Mouse (Mus musculus): ENCODE measurements around the gene Klk1b22. TPM values are rescaled to one million over a fixed set of nuclear protein-coding genes. Genes with fewer than 3 reads are reported as not detected.
"Not testable (repeated sequence)": the region's sequence is repeated elsewhere in the genome, so short reads cannot be mapped to it uniquely, and the experiment has no call there.

Klk1b22 gene
- total RNA-seq (2021): not detected
- long read RNA-seq, experiment 1: 0 reads
- long read RNA-seq, experiment 2: 0 reads

DNA sequence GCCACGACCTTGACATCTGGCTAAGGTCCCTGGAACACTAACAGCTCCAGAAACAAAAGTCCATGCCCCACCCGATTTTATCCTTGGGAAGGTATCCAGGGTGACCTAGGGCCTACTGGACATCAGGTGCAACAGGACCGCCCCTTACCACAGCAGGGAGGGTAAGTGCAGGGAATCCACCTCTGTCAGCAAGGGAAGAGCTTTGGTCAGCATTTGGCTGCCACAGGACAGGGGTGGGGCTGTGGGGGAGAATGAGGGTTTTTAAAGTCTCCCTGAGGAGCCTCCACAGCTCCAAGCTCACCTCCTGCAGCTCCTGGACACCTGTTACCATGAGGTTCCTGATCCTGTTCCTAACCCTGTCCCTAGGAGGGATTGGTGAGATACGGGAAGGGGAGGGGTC, at the start of gene Klk1b22:
TSS of gene Klk1b22 (plus strand) at position 301 of the 400 bp plus-strand sequence.
- no peak for DNase-seq

DNA sequence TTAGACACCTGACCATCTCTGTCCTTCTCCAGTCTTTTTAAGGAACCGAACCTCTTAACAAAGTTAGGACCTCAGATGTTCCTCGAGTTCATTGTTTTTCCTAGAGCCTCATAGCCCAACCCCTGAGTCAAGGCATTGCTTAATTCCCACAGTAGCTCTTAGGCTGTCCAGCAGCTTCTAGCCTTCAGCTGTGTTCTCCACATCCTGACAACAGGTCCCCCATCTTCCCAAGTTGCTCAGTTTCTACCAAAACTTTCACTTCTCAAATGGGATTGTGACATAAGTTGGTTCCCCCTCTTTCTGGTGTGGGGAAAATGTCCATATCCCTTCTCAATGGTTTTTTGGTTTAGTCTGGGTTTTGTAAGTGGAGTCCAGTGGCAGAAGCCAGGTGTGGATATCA, 40.4 kb upstream of the Klk1b22 start:
- DNase-seq: no peak

DNA sequence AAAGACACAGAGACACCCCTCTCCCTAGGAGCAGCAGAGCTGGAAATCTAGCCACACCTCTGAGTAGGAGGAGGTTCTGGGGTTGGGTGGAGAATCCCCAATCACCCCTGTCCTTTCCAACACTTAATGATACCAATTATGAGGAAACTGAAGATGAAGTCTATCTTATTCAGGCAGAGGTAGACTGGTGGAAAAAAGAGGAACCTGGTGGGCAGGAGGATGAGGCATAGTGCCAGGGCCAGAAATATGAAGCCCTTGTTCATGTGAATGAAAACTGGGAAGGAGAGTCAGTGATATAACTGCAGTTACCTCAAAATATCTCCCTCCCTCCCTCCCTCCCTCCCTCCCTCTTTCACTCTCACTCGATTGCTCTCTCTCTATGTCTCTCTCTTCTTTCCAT, 34.8 kb upstream of the Klk1b22 start:
- no peak for DNase-seq

DNA sequence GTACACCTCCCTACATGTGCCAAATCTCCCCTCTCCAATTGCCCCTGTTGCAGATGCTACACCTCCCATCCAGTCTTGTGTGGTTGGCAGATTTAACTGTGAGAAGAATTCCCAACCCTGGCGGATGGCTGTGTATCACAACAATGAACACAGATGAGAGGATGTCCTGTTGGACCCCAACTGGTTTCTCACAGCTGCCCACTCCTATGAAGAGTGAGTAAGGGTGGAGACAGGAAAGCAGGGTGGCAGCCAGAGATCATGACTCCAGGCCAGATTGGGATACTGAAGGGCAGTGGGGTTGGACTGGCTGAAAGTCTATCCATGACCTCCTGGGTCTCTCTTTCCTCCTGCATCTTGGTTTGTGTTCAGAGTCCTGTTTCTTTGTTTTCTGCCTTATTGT, 16.4 kb upstream of the Klk1b22 start:
- DNase-seq: no peak

DNA sequence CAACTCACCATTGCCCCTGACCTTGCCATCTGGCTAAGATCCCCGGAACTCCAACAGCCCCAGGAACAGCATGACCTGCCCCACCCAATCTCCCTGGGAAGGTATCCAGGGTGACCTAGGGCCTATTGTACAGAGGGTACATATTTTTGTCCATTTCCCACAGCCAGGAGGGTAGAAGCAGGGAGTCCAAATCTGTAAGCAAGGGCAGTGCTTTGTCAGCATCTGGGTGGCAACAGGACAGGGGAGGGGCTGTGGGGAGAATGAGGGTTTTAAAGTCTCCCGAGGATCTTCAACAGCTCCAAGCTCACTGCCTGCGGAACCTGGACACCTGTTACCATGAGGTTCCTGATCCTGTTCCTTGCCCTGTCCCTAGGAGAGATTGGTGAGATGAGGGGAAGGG, 10.4 kb upstream of the Klk1b22 start, which contains the start of gene Klk1b21:
TSS of gene Klk1b21 (plus strand) at position 301 of the 400 bp plus-strand sequence.
- not testable (repeated sequence) for DNase-seq

DNA sequence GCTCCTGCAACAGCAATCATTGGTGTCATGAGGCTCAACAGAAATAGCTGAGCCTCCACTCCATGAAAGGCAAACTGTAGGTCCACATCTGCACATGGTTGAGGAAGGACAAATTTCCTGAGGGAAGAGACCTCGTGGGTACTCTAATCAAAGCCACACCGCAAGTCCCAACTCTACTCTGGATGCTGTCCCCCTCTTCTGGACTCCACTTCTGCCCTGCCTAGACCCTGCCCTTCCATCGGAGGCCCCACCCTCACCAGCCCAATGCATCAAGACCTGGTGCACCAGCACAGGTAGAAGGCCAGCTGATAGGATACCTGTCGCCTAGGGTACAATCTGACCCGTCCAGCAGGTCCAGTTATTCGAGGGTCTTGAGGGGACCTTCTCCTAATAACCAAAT, 11.0 kb downstream of the Klk1b22 start:
- DNase-seq: no peak

DNA sequence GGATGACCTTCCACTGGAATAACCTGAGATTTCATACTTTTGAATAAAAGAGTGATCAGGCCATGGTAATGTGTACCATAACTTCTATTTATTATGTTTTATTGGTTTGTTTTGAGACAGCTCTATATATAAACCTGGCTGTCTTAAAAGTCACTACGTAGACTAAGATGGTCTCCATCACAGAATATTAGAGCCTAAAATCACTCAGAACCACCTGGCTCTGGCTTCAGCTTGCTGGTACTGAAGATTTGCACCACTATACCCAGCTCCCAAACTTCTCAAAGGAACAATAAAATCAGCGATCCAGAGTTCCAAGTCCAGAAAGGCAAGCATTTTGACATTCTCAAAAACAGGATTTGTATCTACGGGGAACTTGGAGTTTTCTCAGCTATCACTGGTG, 24.0 kb downstream of the Klk1b22 start, which contains the start of gene Klk1b16:
TSS of gene Klk1b16 (plus strand) at position 301 of the 400 bp plus-strand sequence.
- no peak for DNase-seq

Other genes starting within 250 kb of the Klk1b22 start
- not detected for gene Klk4, start 231.5 kb upstream of the Klk1b22 start, total RNA-seq (2021)
- not detected for gene Klk15, start 178.9 kb upstream of the Klk1b22 start, total RNA-seq (2021)
- not detected for gene Klk1b8, start 162.0 kb upstream of the Klk1b22 start, total RNA-seq (2021)
- gene Klk1b1, start 145.9 kb upstream of the Klk1b22 start, total RNA-seq (2021): not detected
- not detected for gene Klk1b9, start 136.6 kb upstream of the Klk1b22 start, total RNA-seq (2021)
- gene Klk1b11, start 116.8 kb upstream of the Klk1b22 start, total RNA-seq (2021): not detected
- under 1 TPM; 0.19 to 0.26 TPM for gene Klk1b26, start 100.5 kb upstream of the Klk1b22 start, total RNA-seq (2021)
- gene Klk1b27, start 60.4 kb upstream of the Klk1b22 start, total RNA-seq (2021): not detected
- gene Klk1b21, start 10.3 kb upstream of the Klk1b22 start, total RNA-seq (2021): not detected
- not detected for gene Klk1b16, start 24.1 kb downstream of the Klk1b22 start, total RNA-seq (2021)
- gene Klk1b24, start 75.6 kb downstream of the Klk1b22 start, total RNA-seq (2021): not detected
- gene Klk1b3, start 85.5 kb downstream of the Klk1b22 start, total RNA-seq (2021): not detected
- not detected for gene Klk1b4, start 94.8 kb downstream of the Klk1b22 start, total RNA-seq (2021)
- gene Klk1b5, start 103.3 kb downstream of the Klk1b22 start, total RNA-seq (2021): not detected
- not detected for gene Klk1, start 112.7 kb downstream of the Klk1b22 start, total RNA-seq (2021)
- gene Gm36864, start 123.5 kb downstream of the Klk1b22 start, total RNA-seq (2021): not detected
- under 1 TPM; 0.36 to 0.43 TPM for gene 1700028J19Rik, start 134.0 kb downstream of the Klk1b22 start, total RNA-seq (2021)
- gene 2410002F23Rik, start 134.0 kb downstream of the Klk1b22 start, total RNA-seq (2021): 1 to 10 TPM; 6.1 to 8.0 TPM
- not detected for gene Acp4, start 144.7 kb downstream of the Klk1b22 start, total RNA-seq (2021)
- gene Gm15517, start 148.8 kb downstream of the Klk1b22 start, total RNA-seq (2021): not detected
- 1 to 10 TPM; 1.9 to 2.6 TPM for gene Clec11a, start 194.2 kb downstream of the Klk1b22 start, total RNA-seq (2021)
- gene Shank1, start 197.6 kb downstream of the Klk1b22 start, total RNA-seq (2021): under 1 TPM; 0.49 to 0.54 TPM